Mouse (Mus musculus) embryonic fibroblast, embryonic 13.5 days (primary cell): ENCODE measurements at regions not wholly inside any gene's neighbourhood (a gene's known extent, or its start where the extent isn't known, plus 50 kb on each side); places are given as distances from the start of the nearest gene placed in this dataset.

Experiments
- H3K27ac ChIP-seq: 2 replicates; pipeline ENCODE4 v1.5.1; 2012; ENCODE audit warnings: low read length, control low read depth, inconsistent platforms; ENCODE audit not compliant: insufficient read depth
- H3K4me1 ChIP-seq: 2 replicates; pipeline ENCODE4 v1.6.1; 2011; ENCODE audit warnings: low read length; ENCODE audit not compliant: control insufficient read depth, insufficient read depth
- H3K4me3 ChIP-seq: 2 replicates; pipeline ENCODE4 v1.5.1; 2011; ENCODE audit warnings: mild to moderate bottlenecking, control low read depth, low read length; ENCODE audit not compliant: insufficient read depth
- CTCF ChIP-seq: IDR thresholded peaks from 2 replicates; pipeline ENCODE4 v1.5.1; 2011; ENCODE audit warnings: mild to moderate bottlenecking, control low read depth, low read length, moderate library complexity, borderline replicate concordance; ENCODE audit not compliant: insufficient read depth
- POLR2A ChIP-seq: IDR thresholded peaks from 2 replicates; pipeline ENCODE4 v1.6.1; 2011; ENCODE audit warnings: low read depth, mild to moderate bottlenecking, control low read depth, low read length, moderate library complexity

DNA sequence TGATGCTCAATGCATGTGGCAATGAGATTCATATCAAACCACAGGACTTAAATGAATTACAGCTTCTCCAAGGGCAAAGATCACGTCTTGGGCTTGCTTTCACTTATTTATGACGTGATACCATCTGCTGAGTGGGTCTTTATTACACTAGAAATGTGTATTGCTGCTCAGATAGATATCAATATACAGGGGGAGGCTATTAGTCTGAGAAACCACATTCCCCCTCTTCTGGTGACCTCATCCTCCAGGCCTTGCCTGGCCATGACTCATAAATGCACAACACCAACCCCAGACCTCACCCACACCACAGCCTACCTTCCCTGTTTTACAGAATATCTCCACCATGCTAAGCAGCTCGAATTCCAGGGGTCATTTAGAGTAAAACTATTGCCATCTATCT is 580.6 kb upstream of the Clint1 start:
- Histone ChIP-seq H3K4me1 (peaks cover 9% of the 10 kb centered on the region), H3K27ac (no peak overlapping the region), H3K4me3 (no peak overlapping the region)
- no peak for TF ChIP-seq CTCF
- TF ChIP-seq POLR2A: no peak

DNA sequence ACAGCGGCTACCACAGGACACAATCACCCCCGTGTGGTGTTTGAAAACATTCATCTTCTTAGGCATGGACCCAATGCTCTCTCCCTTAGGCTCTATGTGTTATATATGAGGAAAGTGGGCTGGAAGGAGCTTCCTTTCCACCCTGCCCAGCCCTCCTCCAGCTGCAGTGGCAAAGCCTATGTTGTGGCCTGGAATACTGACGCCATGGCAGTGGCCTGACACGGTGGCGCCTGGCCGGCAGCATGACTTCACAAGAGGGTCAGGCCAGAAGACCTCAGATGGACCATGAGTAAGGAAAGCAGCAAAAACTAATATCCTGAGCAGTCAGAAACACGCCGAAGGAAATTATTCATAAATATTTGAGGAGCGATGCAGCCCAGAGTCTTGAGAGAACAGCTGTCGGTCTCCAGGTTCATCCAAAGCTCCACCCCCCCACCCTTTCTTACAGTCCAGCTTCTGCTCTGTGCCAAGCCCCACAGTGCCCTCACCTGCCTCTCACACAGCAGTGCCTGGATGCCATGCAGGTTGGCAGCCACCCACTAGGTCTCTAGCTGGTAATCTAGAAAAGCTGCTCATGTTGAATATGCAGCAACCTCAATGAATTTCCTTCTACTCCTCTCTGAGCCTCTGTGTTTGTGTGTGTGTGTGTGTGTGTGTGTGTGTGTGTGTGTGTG is 577.3 kb upstream of the Clint1 start:
- Histone ChIP-seq H3K4me3 (no peak overlapping the region), H3K27ac (peak overlapping the region; percentile 37), H3K4me1 (peaks cover 9% of the 10 kb centered on the region)
- peak; percentile 45; the same call in 1 of the 2 replicates for TF ChIP-seq CTCF
- no peak for TF ChIP-seq POLR2A

DNA sequence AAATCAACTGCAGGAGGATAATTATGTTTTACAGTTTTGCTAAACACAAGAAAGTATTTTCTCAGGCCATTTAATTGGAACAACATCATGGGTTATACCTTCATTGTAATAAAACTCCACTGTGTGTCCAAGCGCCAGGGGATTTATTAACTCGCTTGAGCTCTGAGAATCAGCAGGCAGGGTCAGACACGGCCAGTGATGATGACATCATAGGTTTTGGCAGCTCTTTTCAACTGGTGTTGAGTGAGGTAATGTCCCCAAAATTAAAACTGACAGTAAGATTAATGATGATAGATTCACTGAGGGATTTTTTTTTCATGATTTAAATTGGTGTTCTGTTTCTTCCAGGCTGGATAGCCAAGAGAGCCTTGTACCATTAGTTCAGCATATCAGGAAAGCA is 576.7 kb upstream of the Clint1 start:
- H3K4me1 ChIP-seq: peaks cover 9% of the 10 kb centered on the region
- TF ChIP-seq CTCF: no peak
- no peak for TF ChIP-seq POLR2A
- H3K4me3 ChIP-seq: no peak overlapping the region
- peak overlapping the region; percentile 43 for H3K27ac ChIP-seq

DNA sequence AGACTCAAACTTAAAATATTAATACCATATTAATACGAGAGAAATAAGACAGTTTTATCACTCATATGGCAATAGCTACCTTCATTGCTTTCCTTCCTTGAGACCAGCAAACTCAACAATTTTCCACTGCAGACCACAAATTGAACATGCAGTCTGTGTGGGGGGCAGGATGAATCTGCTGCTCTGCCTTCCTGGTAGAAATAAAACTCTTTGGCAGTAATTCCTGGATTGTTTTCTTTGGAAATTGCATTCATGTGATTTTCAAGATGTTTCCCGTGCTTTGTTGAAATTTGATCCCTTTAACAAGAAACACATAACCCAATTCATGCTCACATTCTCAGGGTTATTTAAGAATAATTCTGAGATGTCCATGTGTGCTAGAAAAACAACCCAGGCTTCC is 555.1 kb upstream of the Clint1 start:
- Histone ChIP-seq H3K27ac (peak overlapping the region; percentile 85), H3K4me3 (no peak overlapping the region), H3K4me1 (peaks cover 11% of the 10 kb centered on the region)
- no peak for TF ChIP-seq POLR2A
- no peak for TF ChIP-seq CTCF

DNA sequence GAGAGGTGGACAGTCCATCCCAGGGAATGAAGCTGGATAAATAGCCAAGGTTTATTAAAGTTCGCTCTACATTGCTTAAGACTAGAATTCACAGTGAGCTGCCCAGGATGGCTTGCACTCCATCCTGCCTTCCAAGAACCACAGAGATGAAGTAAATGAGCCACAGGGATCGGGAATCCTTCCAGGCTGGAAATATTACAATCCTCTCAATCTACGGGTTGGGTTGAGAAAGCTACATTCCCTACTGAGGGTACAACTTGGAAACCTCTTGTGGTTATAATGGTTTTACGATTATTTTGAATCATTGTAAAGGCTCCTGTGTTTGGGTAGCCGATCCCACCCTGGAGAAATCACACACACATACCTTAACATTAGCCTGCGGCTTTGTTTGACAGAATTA is 539.9 kb upstream of the Clint1 start:
- TF ChIP-seq POLR2A (no peak), CTCF (no peak)
- Histone ChIP-seq H3K27ac (peak overlapping the region; percentile 65; the same call in 1 of the 2 replicates), H3K4me3 (no peak overlapping the region), H3K4me1 (no peaks in the 10 kb centered on the region; the same call in 1 of the 2 replicates)

DNA sequence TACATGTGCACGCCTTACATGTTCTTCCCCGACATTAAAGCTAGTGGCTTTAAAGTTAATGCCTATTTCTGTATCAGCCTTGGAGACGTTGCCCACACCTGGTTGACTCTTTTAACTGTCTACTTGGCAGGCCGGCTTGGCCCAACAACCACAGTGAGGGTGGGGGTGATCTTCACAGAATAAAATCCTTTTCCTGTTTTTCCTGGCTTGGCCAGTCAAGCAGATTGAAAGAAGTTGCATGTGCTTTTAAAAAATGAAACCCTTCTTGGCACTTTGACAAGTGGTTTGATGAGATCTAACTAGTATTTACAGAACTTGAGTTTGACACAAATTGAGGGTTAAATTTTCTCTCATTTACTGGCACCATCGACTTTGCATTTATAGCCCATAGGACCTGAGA is 528.1 kb upstream of the Clint1 start:
- H3K27ac ChIP-seq: no peak overlapping the region
- no peak overlapping the region for H3K4me3 ChIP-seq
- TF ChIP-seq CTCF (no peak), POLR2A (no peak)
- H3K4me1 ChIP-seq: peaks cover 7% of the 10 kb centered on the region

DNA sequence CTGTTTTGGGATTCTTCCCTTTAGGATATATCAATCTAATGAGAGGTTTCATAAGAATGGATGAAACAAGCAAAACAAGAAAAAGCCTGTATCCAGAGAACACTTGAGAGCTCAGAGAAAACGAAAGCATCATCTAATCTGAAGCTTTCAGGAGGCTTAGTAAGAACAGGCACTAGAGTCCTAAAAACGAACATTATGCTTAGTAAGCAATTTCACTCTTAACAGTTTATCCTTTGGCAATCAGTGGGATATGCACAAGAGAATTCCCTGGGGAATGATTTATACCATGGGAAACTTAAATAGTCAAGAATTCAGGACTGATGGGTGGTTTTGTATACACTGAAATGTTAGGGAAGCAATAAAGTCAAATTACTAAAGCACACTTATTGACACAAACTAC is 521.5 kb upstream of the Clint1 start:
- no peak overlapping the region for H3K27ac ChIP-seq
- peaks cover 3% of the 10 kb centered on the region for H3K4me1 ChIP-seq
- TF ChIP-seq CTCF: no peak
- TF ChIP-seq POLR2A: no peak

DNA sequence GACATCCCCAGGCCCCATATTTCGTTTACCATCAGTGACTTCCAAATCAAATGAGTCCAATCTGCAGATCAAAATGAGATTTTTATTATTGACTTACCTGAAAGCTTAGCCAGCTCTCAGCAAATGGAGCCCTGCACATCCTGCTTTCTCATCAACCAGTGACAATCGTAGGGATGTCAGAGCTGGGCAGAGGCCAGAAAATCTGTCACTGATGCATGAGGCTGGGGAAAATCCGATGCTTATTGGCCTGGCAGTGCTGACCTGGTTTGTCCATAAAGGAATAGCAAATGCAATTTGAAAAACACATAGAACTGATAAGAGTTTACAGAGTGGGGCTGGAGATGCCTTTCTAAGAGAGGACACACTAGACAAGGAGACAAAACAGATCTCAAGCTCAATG is 518.1 kb upstream of the Clint1 start:
- H3K4me3 ChIP-seq: no peak overlapping the region
- TF ChIP-seq CTCF: no peak
- TF ChIP-seq POLR2A: no peak

More for the DNA sequence above, 521.5 kb upstream of the Clint1 start:
- H3K4me3 ChIP-seq: no peak overlapping the region

DNA sequence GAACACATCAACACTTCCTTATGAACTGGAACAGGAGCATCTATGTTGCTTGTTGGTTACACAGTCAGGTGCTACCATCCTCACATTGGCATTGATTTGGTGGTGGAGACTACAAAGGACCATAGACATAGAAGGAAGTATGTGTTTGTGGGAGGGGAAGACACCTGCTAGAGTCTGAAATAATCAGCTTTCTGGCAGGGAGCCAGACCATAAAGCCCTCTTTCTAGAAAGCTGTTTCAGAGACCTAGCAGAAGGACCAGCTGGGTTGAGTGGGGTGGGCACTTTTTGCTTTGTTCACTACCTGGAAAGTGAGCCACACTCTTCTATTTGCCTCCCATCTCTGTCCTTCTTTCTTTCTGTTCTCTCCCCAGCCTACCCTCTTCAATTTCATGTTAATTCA is 502.5 kb upstream of the Clint1 start:
- TF ChIP-seq CTCF: no peak
- no peak for TF ChIP-seq POLR2A

More for the DNA sequence above, 518.1 kb upstream of the Clint1 start:
- Histone ChIP-seq H3K4me1 (no peaks in the 10 kb centered on the region), H3K27ac (no peak overlapping the region)

DNA sequence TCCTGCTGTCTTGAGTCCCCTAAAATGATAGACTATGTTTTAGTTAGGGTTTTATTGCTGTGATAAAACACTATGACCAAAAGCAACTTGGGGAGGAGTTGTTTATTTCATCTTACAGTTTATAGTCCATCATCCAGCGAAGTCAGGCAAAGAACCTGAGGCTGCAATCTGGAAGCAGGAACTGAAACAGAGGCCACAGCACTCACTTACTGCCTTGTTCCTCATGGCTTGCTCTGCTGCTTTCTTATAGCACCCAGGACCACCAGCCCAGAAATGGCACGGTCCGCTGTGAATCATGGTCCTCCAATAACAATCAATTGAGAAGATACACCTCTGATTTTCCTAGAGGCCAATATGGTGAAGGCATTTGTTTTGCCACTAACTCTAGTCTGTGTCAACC is 486.5 kb upstream of the Clint1 start:
- Histone ChIP-seq H3K27ac (no peak overlapping the region), H3K4me1 (no peaks in the 10 kb centered on the region), H3K4me3 (no peak overlapping the region)
- TF ChIP-seq POLR2A: no peak
- TF ChIP-seq CTCF: no peak

More for the DNA sequence above, 502.5 kb upstream of the Clint1 start:
- Histone ChIP-seq H3K27ac (no peak overlapping the region), H3K4me3 (no peak overlapping the region), H3K4me1 (peaks cover 7% of the 10 kb centered on the region; the same call in 1 of the 2 replicates)
